Mouse (Mus musculus) C2C12 (cell line): Measurements from ENCODE around the gene Dxo.
"Not testable (repeated sequence)": the region's sequence is repeated elsewhere in the genome, so short reads cannot be mapped to it uniquely, and the experiment has no call there.

ENCODE experiments used
- CTCF ChIP-seq: IDR thresholded peaks from one replicate; pipeline ENCODE4 v1.5.1; 2011; ENCODE audit not compliant: control insufficient read depth, insufficient read depth, insufficient read length
- MAX ChIP-seq: IDR thresholded peaks from one replicate; pipeline ENCODE4 v1.6.1; 2011; ENCODE audit warnings: mild to moderate bottlenecking, control low read depth
- MYOG ChIP-seq: IDR thresholded peaks from one replicate; pipeline ENCODE4 v1.6.1; 2011; ENCODE audit not compliant: control insufficient read depth, insufficient read length; ENCODE audit errors: extremely low read depth

- TF ChIP-seq MYOG, CTCF, MAX: not testable (repeated sequence)
Measured at GRCm38 (mm10) chr17:34800781-34801305, 36.0 kb upstream of the Dxo start.
